Mouse (Mus musculus) adrenal gland, postnatal 10 days (tissue): Measurements from ENCODE around the gene Mfap3. TPM values are rescaled to one million over a fixed set of nuclear protein-coding genes. Genes with fewer than 3 reads are reported as not detected.

Experiments used
- total RNA-seq, 2 experiments: library from RNA; stranded (reverse); gene quantifications; 2 replicates each; pipeline ENCODE4 v1.2.3; 2021

Gene Mfap3
- total RNA-seq, 2 experiments from 2014 or later, result 28.1 to 32.0 TPM

Other genes starting within 250 kb of the Mfap3 start
- 10 to 100 TPM; 45.7 to 47.6 TPM for gene Fam114a2, start within 50 bp of the Mfap3 start, total RNA-seq
- gene Galnt10, start 126.8 kb downstream of the Mfap3 start, total RNA-seq, result 10 to 100 TPM; 31.7 to 33.5 TPM